Mouse (Mus musculus) embryonic fibroblast, embryonic 13.5 days (primary cell): ENCODE measurements around the gene Rpl6.

Experiments used
- CTCF ChIP-seq: IDR thresholded peaks from 2 replicates; pipeline ENCODE4 v1.5.1; 2011; ENCODE audit warnings: mild to moderate bottlenecking, control low read depth, low read length, moderate library complexity, borderline replicate concordance; ENCODE audit not compliant: insufficient read depth
- POLR2A ChIP-seq: IDR thresholded peaks from 2 replicates; pipeline ENCODE4 v1.6.1; 2011; ENCODE audit warnings: low read depth, mild to moderate bottlenecking, control low read depth, low read length, moderate library complexity

DNA sequence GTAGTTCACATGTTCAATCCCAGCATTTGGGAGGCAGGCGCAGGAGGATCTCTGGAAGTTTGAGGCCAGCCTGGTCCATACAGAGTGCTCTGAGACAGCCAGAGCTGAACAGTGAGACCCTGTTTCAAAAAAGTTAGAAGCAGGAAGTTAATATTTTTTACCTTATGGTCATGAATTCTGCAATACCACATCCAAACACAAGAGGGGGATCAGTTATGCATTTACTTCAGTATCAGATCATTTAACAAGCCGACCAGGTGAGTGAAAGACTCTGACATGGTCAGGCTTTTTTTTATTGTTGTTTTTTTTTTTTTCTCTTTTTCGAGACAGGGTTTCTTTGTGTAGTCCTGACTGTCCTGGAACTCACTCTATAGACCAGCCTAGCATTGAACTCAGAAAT lies 2.5 kb upstream of the Rpl6 start:
- TF ChIP-seq CTCF, result no peak
- no peak for TF ChIP-seq POLR2A
